Mouse (Mus musculus): Measurements from ENCODE around the gene BB287469. TPM values are rescaled to one million over a fixed set of nuclear protein-coding genes. Genes with fewer than 3 reads are reported as not detected.
"Not testable (repeated sequence)": the region's sequence is repeated elsewhere in the genome, so short reads cannot be mapped to it uniquely, and the experiment has no call there.

The BB287469 gene
- not detected for total RNA-seq (2021)
- long read RNA-seq, experiment 1 = 0 reads
- long read RNA-seq, experiment 2 = 0 reads

DNA sequence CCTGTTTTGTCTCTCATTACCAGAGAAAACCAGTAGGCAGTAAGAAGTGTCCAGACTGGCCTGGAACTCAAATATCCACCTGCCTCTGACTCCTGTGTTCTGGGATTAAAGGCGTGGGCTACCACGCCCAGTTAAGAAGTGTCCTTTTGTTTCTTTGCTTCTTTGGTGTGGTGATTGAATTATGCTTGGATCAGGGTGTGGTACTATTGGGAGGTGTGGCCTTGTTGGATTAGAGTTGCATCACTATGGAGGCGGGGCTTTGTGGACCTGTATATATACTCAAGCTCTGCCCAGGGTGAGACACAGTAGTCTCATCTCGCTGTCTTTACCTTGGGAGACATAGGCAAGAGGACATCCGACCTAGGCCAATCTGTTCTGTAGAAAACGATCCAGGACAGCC lies at the start of gene BB287469:
Gene BB287469, plus strand, starts transcription at position 301 of the 400 bp plus-strand sequence.
- DNase-seq (ENCODE audit: extremely low spot score in 1 of 2, low spot score in 2 of 2); intact Hi-C loops (cut with DNase I); H3K27ac ChIP-seq; H3K4me3 ChIP-seq: not testable (repeated sequence)

DNA sequence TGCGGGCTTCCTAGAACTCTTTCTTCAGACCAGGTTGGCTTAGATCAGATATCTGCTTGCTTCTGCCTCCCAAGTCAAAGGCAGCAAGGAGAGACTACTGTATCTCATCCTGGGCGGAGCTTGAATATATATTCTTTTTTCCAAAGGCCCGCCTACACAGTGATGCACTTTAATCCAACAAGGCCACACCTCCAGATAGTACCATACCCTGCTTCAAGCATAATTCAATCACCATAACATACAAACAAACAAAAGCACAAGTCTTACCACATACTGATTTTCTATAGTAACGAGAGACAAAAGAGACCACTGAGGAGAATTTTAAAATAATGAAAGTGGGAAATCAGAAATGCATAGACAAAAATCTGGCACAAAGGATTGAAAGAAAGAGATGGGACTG lies 40.7 kb upstream of the BB287469 start, which contains the start of gene Gm21319:
Gene Gm21319, minus strand, starts transcription at position 101 of the 400 bp plus-strand sequence.
- H3K27ac ChIP-seq; DNase-seq (ENCODE audit: extremely low spot score in 1 of 2, low spot score in 2 of 2); intact Hi-C loops (cut with DNase I); H3K4me3 ChIP-seq: not testable (repeated sequence)

DNA sequence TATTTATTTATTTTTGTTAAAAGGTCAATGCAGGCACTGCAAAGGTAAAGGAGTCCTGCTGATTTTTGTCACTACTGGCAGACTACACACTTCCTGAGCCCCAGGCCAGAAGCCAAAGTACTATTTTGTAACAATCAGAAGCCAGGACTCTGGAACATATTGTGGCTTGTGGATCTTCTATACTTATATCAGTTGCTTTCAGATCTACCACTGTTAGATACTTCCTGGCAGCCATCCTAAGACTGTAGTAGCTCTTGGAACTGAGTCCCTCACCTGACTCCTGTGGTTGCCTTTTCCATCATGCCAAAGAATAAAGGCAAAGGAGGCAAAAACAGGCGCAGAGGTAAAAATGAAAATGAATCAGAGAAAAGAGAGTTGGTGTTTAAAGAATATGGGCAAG lies 21.2 kb upstream of the BB287469 start, which contains the start of gene Gm21936:
Gene Gm21936, plus strand, starts transcription at position 301 of the 400 bp plus-strand sequence.
- H3K27ac ChIP-seq; H3K4me3 ChIP-seq; intact Hi-C loops (cut with DNase I); DNase-seq (ENCODE audit: extremely low spot score in 1 of 2, low spot score in 2 of 2): not testable (repeated sequence)

DNA sequence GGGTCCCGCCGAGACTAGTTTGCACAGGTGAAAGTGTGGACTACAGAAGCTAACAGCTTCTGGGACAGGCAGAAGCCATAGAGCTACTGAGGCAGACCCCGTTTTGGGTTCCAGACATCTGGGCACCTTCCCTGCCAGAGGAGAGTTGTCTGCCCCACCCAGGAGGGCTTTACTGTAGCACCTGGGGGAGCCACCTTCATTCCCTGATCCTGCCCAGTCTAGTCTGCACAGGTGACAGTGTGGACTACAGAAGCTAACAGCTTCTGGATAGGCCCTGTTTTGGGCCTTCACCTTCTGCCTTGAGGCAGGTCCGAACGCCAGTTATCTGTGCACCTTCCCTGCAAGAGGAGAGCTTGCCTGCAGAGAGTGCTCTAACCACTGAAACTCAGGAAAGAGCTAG lies 18.4 kb upstream of the BB287469 start:
- DNase-seq (ENCODE audit: extremely low spot score in 1 of 2, low spot score in 2 of 2); H3K27ac ChIP-seq; H3K4me3 ChIP-seq; intact Hi-C loops (cut with DNase I): not testable (repeated sequence)

- H3K27ac ChIP-seq; intact Hi-C loops (cut with DNase I); H3K4me3 ChIP-seq; DNase-seq (ENCODE audit: extremely low spot score in 1 of 2, low spot score in 2 of 2): not testable (repeated sequence)
These were observed 25.9 kb downstream of the BB287469 start, which contains the start of gene Gm2001 for GRCm38 (mm10) chr12:87842239-87842638. Gene Gm2001, minus strand, starts transcription at chr12:87842339.

DNA sequence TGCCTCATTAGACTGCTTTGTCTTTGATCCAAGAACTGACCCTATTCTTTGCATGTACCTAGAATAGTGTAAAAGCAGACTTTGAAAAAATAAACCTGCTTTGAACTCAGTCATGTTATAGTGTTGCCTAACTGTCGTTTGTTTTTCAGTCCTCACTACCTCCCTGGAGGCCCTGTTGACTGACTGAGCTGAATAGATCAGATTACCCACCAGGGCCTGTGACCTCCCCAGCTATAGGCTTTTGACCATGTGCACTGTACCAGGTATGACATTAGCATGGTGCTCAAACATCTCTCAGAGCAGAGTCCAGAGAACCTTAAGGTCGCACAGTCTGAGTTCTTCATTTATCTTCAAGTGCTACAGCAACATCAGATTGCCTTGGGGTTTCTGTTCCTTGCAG lies 34.3 kb downstream of the BB287469 start:
- DNase-seq (ENCODE audit: extremely low spot score in 1 of 2, low spot score in 2 of 2); H3K27ac ChIP-seq; H3K4me3 ChIP-seq; intact Hi-C loops (cut with DNase I): not testable (repeated sequence)

DNA sequence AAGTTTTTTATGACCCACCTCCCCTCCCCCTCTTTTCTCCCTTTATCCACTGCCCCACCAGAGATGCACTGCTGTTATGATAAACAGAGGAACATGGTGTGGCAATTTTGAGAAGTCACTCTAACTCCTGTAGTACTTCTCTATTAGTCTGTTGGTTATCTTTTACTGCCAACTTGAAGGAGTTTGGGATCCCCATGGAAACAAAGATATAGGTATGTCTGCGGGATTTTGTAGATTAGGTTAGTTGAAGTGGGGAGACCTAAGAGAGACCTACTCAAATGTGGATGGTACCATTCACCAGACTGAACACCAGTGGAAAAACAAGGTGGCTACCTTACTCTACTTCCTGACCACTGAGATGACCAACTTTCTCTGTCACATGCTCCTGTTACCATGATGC lies 39.7 kb downstream of the BB287469 start:
- H3K27ac ChIP-seq; DNase-seq (ENCODE audit: extremely low spot score in 1 of 2, low spot score in 2 of 2); H3K4me3 ChIP-seq; intact Hi-C loops (cut with DNase I): not testable (repeated sequence)

DNA sequence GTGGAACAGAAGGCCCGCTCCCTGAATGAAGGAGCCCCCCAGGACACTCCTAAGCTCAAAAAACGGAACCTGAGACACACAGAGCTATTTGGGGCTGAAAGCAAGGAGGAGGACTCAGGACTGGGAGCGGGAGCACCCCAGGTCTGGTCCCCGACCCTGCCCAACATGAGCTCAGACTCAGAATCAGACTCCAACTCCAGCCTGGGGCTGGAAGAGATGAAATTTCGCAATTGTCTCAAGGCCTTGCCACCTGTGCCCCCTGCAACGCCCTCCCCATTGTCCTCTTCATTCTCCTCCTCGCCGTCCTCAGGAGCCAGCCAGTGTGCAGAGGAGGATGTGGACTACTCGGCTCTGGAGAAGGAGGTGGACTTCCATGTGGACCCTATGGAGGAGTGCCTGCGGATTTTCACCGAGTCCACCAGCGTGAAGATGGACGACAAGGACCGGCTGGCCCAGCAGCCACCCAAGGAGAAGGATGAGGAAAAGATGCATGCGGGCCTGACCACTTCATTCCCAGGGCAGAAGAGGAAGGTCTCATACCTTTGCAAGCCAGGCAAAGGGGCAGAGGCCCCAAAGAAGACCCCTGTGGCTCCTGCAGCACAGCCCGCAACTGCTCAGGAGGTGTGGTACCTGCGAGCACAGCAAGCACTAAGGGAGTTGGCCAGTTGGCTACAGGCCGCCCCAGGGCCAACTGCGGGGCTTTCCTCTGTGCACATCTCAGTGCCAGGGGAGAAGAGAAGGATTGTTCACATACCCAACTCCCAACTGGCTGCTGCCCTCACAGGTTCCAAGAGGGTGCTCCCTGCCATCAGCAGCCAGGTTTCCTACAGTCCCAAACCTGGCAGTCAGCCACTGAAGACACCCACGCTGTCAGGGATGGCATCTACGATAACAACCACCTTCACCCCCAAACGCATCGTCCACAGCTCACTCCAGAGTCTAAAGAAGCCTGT lies 45.6 kb downstream of the BB287469 start:
- H3K4me3 ChIP-seq; intact Hi-C loops (cut with DNase I); H3K27ac ChIP-seq: not testable (repeated sequence)
- DNase-seq (ENCODE audit: extremely low spot score in 1 of 2, low spot score in 2 of 2) = peak in 1 of 2 experiments; percentile 7

DNA sequence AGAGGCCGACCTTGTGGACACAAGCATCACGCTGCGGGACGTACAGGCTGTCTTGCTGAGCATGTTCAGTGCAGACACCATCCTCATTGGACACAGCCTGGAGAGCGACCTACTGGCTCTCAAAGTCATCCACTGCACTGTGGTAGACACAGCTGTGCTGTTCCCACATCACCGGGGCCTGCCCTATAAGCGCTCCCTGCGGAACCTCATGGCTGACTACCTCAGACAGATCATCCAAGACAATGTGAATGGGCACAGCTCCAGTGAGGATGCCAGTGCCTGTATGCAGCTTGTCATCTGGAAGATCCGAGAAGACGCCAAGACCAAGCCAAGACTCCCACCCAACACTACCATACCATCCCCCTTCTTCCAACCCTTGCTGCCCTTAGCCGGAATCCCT lies 47.3 kb downstream of the BB287469 start:
- H3K27ac ChIP-seq; intact Hi-C loops (cut with DNase I); H3K4me3 ChIP-seq; DNase-seq (ENCODE audit: extremely low spot score in 1 of 2, low spot score in 2 of 2): not testable (repeated sequence)

GRCm38 (mm10) chr12:87864048-87864447 lies 47.7 kb downstream of the BB287469 start:
- H3K27ac ChIP-seq; intact Hi-C loops (cut with DNase I); DNase-seq (ENCODE audit: extremely low spot score in 1 of 2, low spot score in 2 of 2); H3K4me3 ChIP-seq: not testable (repeated sequence)

Other genes with a start within 250 kb of the BB287469 start
- not detected for gene Oog1, start 213.9 kb upstream of the BB287469 start, total RNA-seq (2021)
- gene Gm4027, start 197.7 kb upstream of the BB287469 start, total RNA-seq (2021) = not detected
- gene Gm16381, start 172.0 kb upstream of the BB287469 start, total RNA-seq (2021) = not detected
- not detected for gene Gm21319, start 40.8 kb upstream of the BB287469 start, total RNA-seq (2021)
- gene Gm21936, start 21.1 kb upstream of the BB287469 start, total RNA-seq (2021) = not detected
- not detected for gene Gm2001, start 25.8 kb downstream of the BB287469 start, total RNA-seq (2021)
- not detected for gene Gm2016, start 57.5 kb downstream of the BB287469 start, total RNA-seq (2021)
- not detected for gene Gm2022, start 78.8 kb downstream of the BB287469 start, total RNA-seq (2021)
- not detected for gene Gm2035, start 103.3 kb downstream of the BB287469 start, total RNA-seq (2021)
- gene Gm2042, start 137.5 kb downstream of the BB287469 start, total RNA-seq (2021) = not detected
- not detected for gene Gm2075, start 195.3 kb downstream of the BB287469 start, total RNA-seq (2021)
- not detected for gene Gm6803, start 202.2 kb downstream of the BB287469 start, total RNA-seq (2021)
- not detected for gene Gm2056, start 210.4 kb downstream of the BB287469 start, total RNA-seq (2021)

All from left cerebral cortex, adult 2 months (tissue).